Mouse (Mus musculus) liver, adult 2 months (tissue): ENCODE measurements at regions not wholly inside any gene's neighbourhood (a gene's known extent, or its start where the extent isn't known, plus 50 kb on each side); places are given as distances from the start of the nearest gene placed in this dataset.

Source experiments
- DNase-seq: peaks from one replicate; pipeline ENCODE4 v3.0.0-alpha.2; 2011; ENCODE audit warnings: low read depth, low spot score; ENCODE audit errors: extremely low read depth
- H3K27ac ChIP-seq: fragments of 200-500 bp; replicated peaks from 2 replicates; pipeline ENCODE4 v1.5.1; 2012; ENCODE audit warnings: low read depth, mild to moderate bottlenecking, control low read depth, inconsistent platforms, low read length; ENCODE audit not compliant: insufficient read depth
- H3K27me3 ChIP-seq: fragments of 200-500 bp; 2 replicates; pipeline ENCODE4 v1.6.1; 2012; ENCODE audit warnings: mild to moderate bottlenecking, moderate library complexity, low read length, inconsistent platforms; ENCODE audit not compliant: control insufficient read depth, insufficient read depth
- H3K36me3 ChIP-seq: fragments of 200-500 bp; 2 replicates; pipeline ENCODE4 v1.6.1; 2012; ENCODE audit warnings: low read length, inconsistent platforms; ENCODE audit not compliant: control insufficient read depth, insufficient read depth
- H3K4me1 ChIP-seq: fragments of 200-500 bp; 2 replicates; pipeline ENCODE4 v1.6.1; 2011; ENCODE audit warnings: low read length; ENCODE audit not compliant: control insufficient read depth, insufficient read depth
- H3K4me3 ChIP-seq: fragments of 200-500 bp; 2 replicates; pipeline ENCODE4 v1.5.1; 2011; ENCODE audit warnings: low read depth, mild to moderate bottlenecking, control low read depth, low read length, moderate library complexity; ENCODE audit not compliant: insufficient read depth
- H3K79me2 ChIP-seq: fragments of 200-500 bp; 2 replicates; pipeline ENCODE4 v1.6.1; 2012; ENCODE audit warnings: inconsistent platforms, mild to moderate bottlenecking, low read length, moderate library complexity; ENCODE audit not compliant: control insufficient read depth, insufficient read depth
- H3K9ac ChIP-seq: fragments of 200-500 bp; 2 replicates; pipeline ENCODE4 v1.6.1; 2012; ENCODE audit warnings: low read depth, mild to moderate bottlenecking, control low read depth, inconsistent platforms, low read length
- CTCF ChIP-seq: fragments of 200-500 bp; IDR thresholded peaks from 2 replicates; pipeline ENCODE4 v1.5.1; 2011; ENCODE audit warnings: low read depth, low read length, control low read depth
- POLR2A ChIP-seq: fragments of 200-500 bp; IDR thresholded peaks from 2 replicates; pipeline ENCODE4 v1.6.1; 2011; ENCODE audit warnings: low read length, control low read depth; ENCODE audit not compliant: insufficient read depth; ENCODE audit errors: extremely low read depth
- WGBS: fragments of 180-500 bp; shearing (Covaris S2); methylation state at CpG from one replicate; pipeline ENCODE4 v1.1.7; 2018; 5-methylcytosine and 5-hydroxymethylcytosine counted together

DNA sequence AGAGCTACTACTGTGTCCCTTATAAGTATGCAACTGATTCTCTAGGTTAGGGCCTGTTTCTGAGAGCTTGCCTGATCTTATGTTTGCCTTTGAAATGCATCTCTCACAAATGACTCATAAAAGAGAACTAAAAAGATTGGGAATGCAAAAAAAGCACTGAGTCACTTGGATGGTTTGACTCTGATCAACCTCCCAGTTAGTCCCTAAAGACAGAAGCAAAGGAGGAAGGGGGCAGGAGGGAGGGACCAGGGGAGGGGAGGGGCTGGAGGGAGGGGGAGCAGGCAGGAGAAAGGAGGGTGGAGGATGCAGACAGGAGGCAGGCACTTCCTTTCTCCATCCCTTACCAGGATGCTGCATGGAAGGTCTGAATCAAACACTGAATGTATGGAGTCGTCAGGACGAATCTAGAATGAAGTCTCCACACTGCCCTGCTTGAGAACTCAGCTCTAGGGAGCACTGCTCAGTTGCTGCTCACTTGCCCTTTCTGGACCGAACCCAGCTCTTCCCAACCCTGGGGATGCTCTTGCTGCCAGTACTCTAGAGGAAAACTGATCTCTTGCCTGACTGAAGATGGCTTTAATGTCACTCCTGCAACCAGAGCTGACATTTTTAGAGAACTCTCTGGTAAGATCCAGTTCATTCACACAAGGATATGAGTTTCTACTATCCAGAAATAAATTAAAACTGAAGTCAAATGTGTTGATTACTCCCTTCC lies 201.7 kb downstream of the Hlx start:
- H3K27me3 ChIP-seq, result no peaks in the 10 kb centered on the region
- H3K4me1 ChIP-seq, result no peaks in the 10 kb centered on the region
- H3K9ac ChIP-seq, result no peak overlapping the region
- H3K27ac ChIP-seq, result no peak overlapping the region
- TF ChIP-seq CTCF, result no peak
- TF ChIP-seq POLR2A, result no peak
- no peak overlapping the region for H3K4me3 ChIP-seq
- H3K36me3 ChIP-seq, result no peaks in the 10 kb centered on the region
- H3K79me2 ChIP-seq, result no peaks in the 10 kb centered on the region
- DNase-seq, result no peak
- 64% methylated on average over 3 of the region's 3 CpGs for WGBS

DNA sequence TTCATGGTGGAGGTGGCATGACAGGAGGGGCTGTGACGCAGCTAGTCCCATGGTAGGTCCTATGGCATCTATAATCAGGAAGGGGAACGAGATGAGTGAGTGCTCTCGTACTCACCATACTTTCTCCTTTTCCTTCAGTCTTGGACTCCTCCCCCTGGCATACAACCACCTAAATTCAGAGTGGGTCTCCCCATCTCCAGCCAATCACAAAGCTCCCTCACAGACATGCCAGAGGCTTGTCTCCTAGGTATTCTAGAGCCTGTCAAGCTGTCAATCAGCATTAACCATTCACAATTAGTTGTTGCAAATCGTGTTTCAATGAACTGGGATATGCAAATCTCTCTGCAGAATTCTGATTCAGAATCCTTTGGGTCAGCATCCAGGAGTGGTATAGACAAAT lies 206.7 kb downstream of the Hlx start:
- no peaks in the 10 kb centered on the region for H3K79me2 ChIP-seq
- WGBS, result 83% methylated on average over 4 of the region's 4 CpGs
- TF ChIP-seq CTCF (no peak), POLR2A (no peak)
- no peak for DNase-seq
- no peak overlapping the region for H3K27ac ChIP-seq
- no peak overlapping the region for H3K9ac ChIP-seq
- H3K27me3 ChIP-seq, result no peaks in the 10 kb centered on the region
- H3K4me3 ChIP-seq, result no peak overlapping the region
- H3K36me3 ChIP-seq, result no peaks in the 10 kb centered on the region
- no peaks in the 10 kb centered on the region for H3K4me1 ChIP-seq

DNA sequence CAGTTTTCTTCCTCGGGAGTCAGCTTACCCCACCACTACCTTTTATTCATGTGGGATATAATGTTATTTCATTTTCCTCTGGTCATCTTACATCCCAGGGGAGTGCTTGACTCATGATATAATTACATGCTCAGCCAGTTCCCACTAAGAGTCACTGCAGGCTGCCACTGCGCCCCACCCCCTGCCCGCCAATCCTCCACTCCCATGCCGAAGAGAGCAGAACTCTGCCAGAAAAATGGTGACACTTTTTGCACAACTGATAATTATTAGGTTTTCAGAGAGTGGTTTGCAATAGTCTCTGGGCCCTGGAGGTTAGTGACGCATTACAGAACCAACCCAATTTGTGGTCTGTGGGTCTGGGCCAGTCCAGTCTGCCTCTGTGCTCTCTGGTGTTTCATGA lies 212.9 kb downstream of the Hlx start:
- Histone ChIP-seq H3K27ac (no peak overlapping the region), H3K4me3 (no peak overlapping the region), H3K4me1 (no peaks in the 10 kb centered on the region), H3K27me3 (no peaks in the 10 kb centered on the region), H3K9ac (no peak overlapping the region), H3K79me2 (no peaks in the 10 kb centered on the region), H3K36me3 (no peaks in the 10 kb centered on the region)
- 94% methylated on average over 5 of the region's 5 CpGs for WGBS
- no peak for DNase-seq
- no peak for TF ChIP-seq POLR2A
- TF ChIP-seq CTCF, result no peak

DNA sequence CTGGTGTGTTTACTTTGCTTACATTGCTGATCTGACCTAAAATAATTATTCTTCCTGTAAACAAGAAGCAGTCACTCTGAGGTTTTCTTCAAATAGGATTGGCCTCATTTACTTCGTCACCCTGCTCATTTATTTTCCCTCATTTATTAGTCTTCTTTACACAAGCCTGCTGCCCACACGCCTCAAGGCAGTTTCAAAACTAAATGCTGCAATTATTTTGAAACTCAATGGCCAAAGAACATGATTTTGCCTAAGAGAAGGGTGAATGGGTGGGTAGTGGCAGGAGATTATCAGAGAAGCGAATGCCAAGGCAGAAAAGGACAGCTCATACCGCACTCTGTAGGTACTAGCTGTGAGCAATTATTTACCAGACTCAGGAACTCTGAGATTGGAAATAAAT lies 227.8 kb downstream of the Hlx start:
- DNase-seq, result no peak
- no peak for TF ChIP-seq CTCF
- H3K27ac ChIP-seq, result no peak overlapping the region
- H3K4me3 ChIP-seq, result no peak overlapping the region
- no peaks in the 10 kb centered on the region for H3K79me2 ChIP-seq
- WGBS, result 82% methylated on average over 4 of the region's 4 CpGs
- H3K36me3 ChIP-seq, result no peaks in the 10 kb centered on the region
- H3K27me3 ChIP-seq, result no peaks in the 10 kb centered on the region; the same call in 1 of the 2 replicates
- H3K9ac ChIP-seq, result no peak overlapping the region
- H3K4me1 ChIP-seq, result no peaks in the 10 kb centered on the region

DNA sequence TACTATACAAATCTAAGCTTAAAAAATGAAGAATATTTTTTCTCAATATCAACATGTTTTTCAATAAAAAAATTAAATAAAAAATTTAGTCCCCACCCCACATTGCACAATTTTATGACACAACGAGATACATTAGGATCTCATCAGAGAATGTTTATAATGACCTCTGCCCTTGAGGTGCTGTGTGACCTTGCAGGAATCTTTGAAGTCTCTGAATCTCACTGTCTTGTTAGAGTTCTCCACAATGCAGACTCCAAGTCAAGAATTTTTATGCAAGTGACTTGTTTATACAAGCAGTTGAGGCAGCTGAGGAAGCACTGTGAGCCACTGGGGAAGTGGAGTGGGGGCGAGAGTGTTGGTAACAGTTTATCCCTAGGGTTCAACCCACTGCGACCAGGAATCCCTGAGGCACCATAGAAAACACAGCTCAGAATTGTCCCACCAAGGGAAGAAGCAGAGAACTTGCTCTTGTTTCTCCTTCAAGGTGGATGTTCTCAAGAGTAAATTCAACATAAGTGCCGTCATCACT lies 228.5 kb downstream of the Hlx start:
- H3K27me3 ChIP-seq, result no peaks in the 10 kb centered on the region; the same call in 1 of the 2 replicates
- no peaks in the 10 kb centered on the region for H3K36me3 ChIP-seq
- H3K79me2 ChIP-seq, result no peaks in the 10 kb centered on the region
- DNase-seq, result no peak
- H3K9ac ChIP-seq, result no peak overlapping the region
- no peak overlapping the region for H3K4me3 ChIP-seq
- no peak overlapping the region for H3K27ac ChIP-seq
- TF ChIP-seq CTCF (no peak), POLR2A (no peak)
- no peaks in the 10 kb centered on the region for H3K4me1 ChIP-seq
- 84% methylated on average over 4 of the region's 4 CpGs for WGBS

DNA sequence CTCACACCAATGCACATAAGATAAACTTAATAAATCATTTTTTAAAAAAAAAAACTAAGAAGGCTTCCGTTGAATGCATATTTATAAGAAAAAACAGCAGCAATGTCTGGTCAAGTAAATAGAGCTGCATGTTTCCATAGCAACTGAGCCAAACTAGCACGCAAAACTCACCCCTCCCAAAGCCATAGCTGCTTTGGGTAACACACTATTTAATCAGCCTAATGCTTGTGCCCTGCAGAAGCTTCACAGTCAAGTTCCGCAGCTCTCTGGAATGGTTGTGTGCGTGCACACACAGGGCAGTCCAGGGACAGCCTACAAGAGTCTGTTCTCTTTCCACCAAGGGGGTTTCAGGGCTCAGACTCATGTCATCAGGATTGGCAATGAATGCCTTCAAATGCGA lies 231.7 kb downstream of the Hlx start:
- no peaks in the 10 kb centered on the region for H3K36me3 ChIP-seq

More for the DNA sequence above, 231.7 kb downstream of the Hlx start:
- H3K79me2 ChIP-seq, result no peaks in the 10 kb centered on the region
- peaks cover 4% of the 10 kb centered on the region; the same call in 1 of the 2 replicates for H3K27me3 ChIP-seq
- whole genome bisulfite sequencing, result 87% methylated on average over 5 of the region's 5 CpGs
- no peak overlapping the region for H3K9ac ChIP-seq
- no peak overlapping the region for H3K27ac ChIP-seq
- DNase-seq, result no peak
- TF ChIP-seq POLR2A, result no peak
- no peak for TF ChIP-seq CTCF
- H3K4me3 ChIP-seq, result no peak overlapping the region
- H3K4me1 ChIP-seq, result no peaks in the 10 kb centered on the region
